Mouse (Mus musculus) lung, adult 2 months (tissue): ENCODE results near the gene Polr2g.

ENCODE experiments used
- CTCF ChIP-seq: fragments of 200-500 bp; IDR thresholded peaks from 2 replicates; pipeline ENCODE4 v1.5.1; 2011; ENCODE audit warnings: mild to moderate bottlenecking, low read length, control low read depth; ENCODE audit not compliant: insufficient read depth
- POLR2A ChIP-seq: fragments of 200-500 bp; IDR thresholded peaks from 2 replicates; pipeline ENCODE4 v1.6.1; 2011; ENCODE audit warnings: low read depth, mild to moderate bottlenecking, control low read depth, low read length, borderline replicate concordance; ENCODE audit errors: extremely low read depth

GRCm38 (mm10) chr19:8844371-8845129 is 46.2 kb upstream of the Polr2g start:
- TF ChIP-seq CTCF (peak; percentile 51; the same call in 1 of the 2 replicates), POLR2A (no peak)
